Mouse (Mus musculus) embryonic facial prominence, embryonic 11.5 days (tissue): ENCODE measurements around the gene Mfng. TPM values are rescaled to one million over a fixed set of nuclear protein-coding genes. Genes with fewer than 3 reads are reported as not detected.

Experiments used
- ATAC-seq: fragments of 200-750 bp; cut with Nextera tagmentation; replicated peaks from 2 replicates; pipeline ENCODE4 v1.8.0; 2017; ENCODE audit warnings: low read depth; ENCODE audit not compliant: insufficient number of reproducible peaks, low FRiP score, low TSS enrichment
- DNase-seq: peaks from one replicate; pipeline ENCODE4 v3.0.0-alpha.2; 2015; ENCODE audit warnings: low spot score
- H3K27ac ChIP-seq: fragments of 300-500 bp; sonication (generic); replicated peaks from 2 replicates; pipeline ENCODE4 v1.5.1; 2014; ENCODE audit warnings: mild to moderate bottlenecking, low read depth, low read length, control low read depth
- H3K27me3 ChIP-seq: fragments of 300-500 bp; sonication (generic); 2 replicates; pipeline ENCODE4 v1.6.1; 2014; ENCODE audit warnings: mild to moderate bottlenecking, low read length, moderate library complexity, mixed read lengths; ENCODE audit not compliant: control insufficient read depth, insufficient read depth
- H3K36me3 ChIP-seq: fragments of 300-500 bp; sonication (generic); replicated peaks from 2 replicates; pipeline ENCODE4 v1.6.1; 2014; ENCODE audit warnings: low read depth, mild to moderate bottlenecking, low read length, moderate library complexity, mixed read lengths; ENCODE audit not compliant: control insufficient read depth, insufficient read depth
- H3K4me1 ChIP-seq: fragments of 300-500 bp; sonication (generic); 2 replicates; pipeline ENCODE4 v1.6.1; 2014; ENCODE audit warnings: low read length, mixed read lengths; ENCODE audit not compliant: control insufficient read depth, insufficient read depth
- H3K4me2 ChIP-seq: fragments of 300-500 bp; sonication (generic); 2 replicates; pipeline ENCODE4 v1.6.1; 2014; ENCODE audit warnings: low read depth, mild to moderate bottlenecking, control low read depth, low read length, moderate library complexity
- H3K4me3 ChIP-seq: fragments of 300-500 bp; sonication (generic); 2 replicates; pipeline ENCODE4 v1.5.1; 2014; ENCODE audit warnings: low read depth, low read length, control low read depth
- H3K9ac ChIP-seq: fragments of 300-500 bp; sonication (generic); replicated peaks from 2 replicates; pipeline ENCODE4 v1.6.1; 2014; ENCODE audit warnings: mild to moderate bottlenecking, control low read depth, low read length
- H3K9me3 ChIP-seq: fragments of 300-500 bp; sonication (generic); replicated peaks from 2 replicates; pipeline ENCODE4 v1.6.1; 2016; ENCODE audit warnings: mild to moderate bottlenecking, low read length, inconsistent platforms, mixed read lengths; ENCODE audit not compliant: control insufficient read depth
- WGBS: fragments of 180-500 bp; shearing (Covaris S2); extraction: QIAGEN DNeasy Blood & Tissue Kit; methylation state at CpG from one replicate; pipeline ENCODE4 v1.1.7; 2014; 5-methylcytosine and 5-hydroxymethylcytosine counted together
- polyA plus RNA-seq: library from polyadenylated mRNA; unstranded; fragments of >200 nt; fragmentation: Nextera tagmentation; extraction: Ambion mirVana; gene quantifications from 2 replicates; pipeline ENCODE4 v1.2.1, GENCODE M21; 2014

Gene Mfng
- polyA plus RNA-seq, 1 experiment from 2014 or later = 15.9 TPM

DNA sequence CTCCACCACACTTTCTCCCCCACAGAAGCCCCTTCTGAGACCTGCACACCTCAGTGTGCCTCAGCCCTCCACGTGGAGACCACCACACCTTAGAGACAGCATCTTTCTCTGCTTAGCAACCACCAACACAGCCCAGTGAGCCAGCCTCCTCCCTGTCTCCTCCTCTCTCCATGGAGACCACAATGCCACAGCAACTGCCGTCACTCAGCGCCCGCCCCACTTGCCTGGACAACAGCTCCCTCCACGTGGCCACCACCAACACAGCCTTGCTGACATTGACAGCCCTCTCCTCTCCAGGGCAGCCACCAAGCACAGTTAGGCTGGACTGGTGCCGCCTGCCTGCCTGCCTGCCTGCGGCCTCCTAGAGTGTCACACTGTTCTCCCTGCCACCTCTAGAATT is 63.5 kb downstream of the Mfng start:
- ATAC-seq (0 out of 2 replicates have a peak, but pooled peaks have one; percentile 31), DNase-seq (peak; percentile 22)
- Histone ChIP-seq H3K36me3 (no peaks in the 10 kb centered on the region), H3K4me1 (peaks cover 4% of the 10 kb centered on the region; the same call in 1 of the 2 replicates), H3K9me3 (no peaks in the 10 kb centered on the region), H3K4me2 (no peak overlapping the region), H3K27me3 (peaks cover 29% of the 10 kb centered on the region), H3K4me3 (no peak overlapping the region), H3K27ac (no peak overlapping the region), H3K9ac (no peak overlapping the region)
- 22% methylated on average over 7 of the region's 7 CpGs for WGBS

DNA sequence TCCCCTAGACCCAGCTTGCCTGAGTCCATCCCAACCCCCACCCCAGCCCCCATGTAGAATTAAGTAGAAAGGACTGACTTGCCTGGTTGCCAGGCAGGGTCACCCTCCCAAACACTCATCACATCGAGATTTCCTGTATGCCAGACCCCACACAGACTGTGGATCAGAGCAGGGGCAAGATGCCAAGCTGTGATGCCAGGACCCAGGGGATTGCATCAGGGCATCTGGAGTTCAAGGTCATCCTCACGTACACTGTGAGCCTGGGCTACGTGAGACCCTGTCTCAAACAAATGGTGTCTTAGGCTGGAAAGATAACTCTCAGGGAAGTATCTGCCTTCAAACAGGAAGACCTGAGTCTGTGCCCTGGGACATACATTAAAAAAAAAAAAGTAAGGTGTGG is 66.6 kb downstream of the Mfng start:
- Histone ChIP-seq H3K27me3 (peaks cover 4% of the 10 kb centered on the region), H3K4me2 (no peak overlapping the region), H3K27ac (no peak overlapping the region), H3K9ac (no peak overlapping the region), H3K4me1 (no peaks in the 10 kb centered on the region), H3K4me3 (no peak overlapping the region), H3K36me3 (no peaks in the 10 kb centered on the region), H3K9me3 (no peaks in the 10 kb centered on the region)
- ATAC-seq = no peak
- no peak for DNase-seq
- 71% methylated on average over 3 of the region's 3 CpGs for WGBS

Other genes with a start within 250 kb of the Mfng start
- 15.2 and 18.8 TPM in 2 replicates for gene C1qtnf6, start 242.1 kb downstream of the Mfng start, polyA plus RNA-seq
- not detected in 2 replicates for gene Sstr3, start 228.8 kb downstream of the Mfng start, polyA plus RNA-seq
- 4.5 and 9.2 TPM in 2 replicates for gene Rac2, start 200.7 kb downstream of the Mfng start, polyA plus RNA-seq
- gene Cyth4, start 176.4 kb downstream of the Mfng start, polyA plus RNA-seq = 2.1 and 4.2 TPM in 2 replicates
- 0.28 TPM in 1 of 2 replicates, not detected in the other for gene Elfn2, start 54.7 kb downstream of the Mfng start, polyA plus RNA-seq
- gene Card10, start 29.6 kb upstream of the Mfng start, polyA plus RNA-seq = 1.8 and 2.6 TPM in 2 replicates
- gene Cdc42ep1, start 69.1 kb upstream of the Mfng start, polyA plus RNA-seq = 10.9 and 11.3 TPM in 2 replicates
- not detected in 2 replicates for gene Lgals2, start 82.1 kb upstream of the Mfng start, polyA plus RNA-seq
- gene Gga1, start 103.7 kb upstream of the Mfng start, polyA plus RNA-seq = 21.1 and 22.6 TPM in 2 replicates
- 0.17 and 0.58 TPM in 2 replicates for gene Gm49510, start 126.2 kb upstream of the Mfng start, polyA plus RNA-seq
- gene Sh3bp1, start 126.3 kb upstream of the Mfng start, polyA plus RNA-seq = 25.2 and 29.7 TPM in 2 replicates
- 32.9 and 35.7 TPM in 2 replicates for gene Pdxp, start 140.4 kb upstream of the Mfng start, polyA plus RNA-seq
- gene Lgals1, start 153.2 kb upstream of the Mfng start, polyA plus RNA-seq = 547 and 598 TPM in 2 replicates
- 56.7 and 58.8 TPM in 2 replicates for gene Nol12, start 161.5 kb upstream of the Mfng start, polyA plus RNA-seq
- gene Triobp, start 174.2 kb upstream of the Mfng start, polyA plus RNA-seq = 33.4 and 36.9 TPM in 2 replicates